Mouse (Mus musculus): ENCODE results near the gene Prr15. TPM values are rescaled to one million over a fixed set of nuclear protein-coding genes. Genes with fewer than 3 reads are reported as not detected.

The Prr15 gene
- polyA plus RNA-seq (2017; shearing (Covaris generic)) = not detected

- no peak for ATAC-seq
Observed at GRCm38 (mm10) chr6:54325246-54325885, at the start of gene Prr15. Prr15 (plus strand) TSS chr6:54325835.

DNA sequence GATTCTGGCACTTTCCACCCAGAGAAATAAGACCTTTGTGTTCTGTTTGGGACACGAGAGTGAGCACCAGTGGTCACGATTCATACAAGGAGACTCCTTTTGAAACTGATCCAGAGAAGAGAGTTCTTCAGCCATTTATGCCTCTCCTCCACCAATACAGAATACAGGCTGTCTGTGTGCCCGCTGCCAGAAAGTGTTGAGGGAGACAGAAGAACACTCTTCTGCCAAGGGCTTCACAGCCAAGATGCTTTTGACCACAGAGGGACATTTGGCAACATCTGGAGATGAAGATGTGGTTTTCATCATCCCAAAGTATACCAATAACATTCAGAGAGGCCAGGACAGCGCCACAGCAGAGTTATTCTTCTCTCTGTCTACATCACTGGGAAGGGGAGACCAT lies 48.4 kb upstream of the Prr15 start:
- ATAC-seq = no peak

DNA sequence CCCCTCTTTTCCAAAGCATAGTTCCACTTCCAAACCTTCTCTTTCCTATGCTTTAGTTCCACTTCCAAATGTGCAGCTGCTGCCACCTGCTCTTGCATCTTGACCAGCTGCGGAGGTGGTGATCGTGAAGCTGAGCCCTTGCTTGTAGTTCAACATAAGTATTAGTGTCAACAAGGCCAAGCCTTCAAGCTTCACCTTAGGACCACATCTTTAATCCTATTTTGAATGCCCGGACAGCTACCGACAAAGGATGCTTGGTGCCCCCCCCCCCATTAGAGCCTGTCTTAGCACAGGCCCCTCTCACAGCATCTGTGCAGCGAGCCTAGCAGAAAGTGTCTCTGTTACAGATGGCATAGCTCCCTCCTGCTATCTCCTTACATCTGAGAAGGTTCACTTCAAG lies 47.8 kb upstream of the Prr15 start:
- ATAC-seq = no peak

DNA sequence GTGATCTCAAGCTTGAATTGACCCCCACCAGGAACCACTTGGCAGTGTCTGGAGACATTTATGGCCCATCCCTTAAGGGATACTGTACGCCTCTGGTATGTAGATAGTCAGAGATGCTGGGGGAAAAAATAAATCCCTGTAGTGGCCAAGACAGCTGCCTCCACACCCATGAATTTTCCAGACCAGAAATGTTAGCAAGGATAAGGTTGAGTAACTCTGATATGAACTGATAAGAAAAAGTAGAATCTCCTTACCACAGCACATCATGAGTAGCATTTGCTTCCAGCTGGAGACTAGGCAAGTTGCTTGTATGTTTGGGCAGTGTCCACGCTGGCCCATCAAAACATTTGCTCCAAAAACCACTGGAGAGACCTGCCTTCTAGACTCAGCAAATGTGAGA lies 47.0 kb upstream of the Prr15 start:
- ATAC-seq = no peak

- no peak for ATAC-seq
Observed at GRCm38 (mm10) chr6:54279391-54279790, 46.2 kb upstream of the Prr15 start.

DNA sequence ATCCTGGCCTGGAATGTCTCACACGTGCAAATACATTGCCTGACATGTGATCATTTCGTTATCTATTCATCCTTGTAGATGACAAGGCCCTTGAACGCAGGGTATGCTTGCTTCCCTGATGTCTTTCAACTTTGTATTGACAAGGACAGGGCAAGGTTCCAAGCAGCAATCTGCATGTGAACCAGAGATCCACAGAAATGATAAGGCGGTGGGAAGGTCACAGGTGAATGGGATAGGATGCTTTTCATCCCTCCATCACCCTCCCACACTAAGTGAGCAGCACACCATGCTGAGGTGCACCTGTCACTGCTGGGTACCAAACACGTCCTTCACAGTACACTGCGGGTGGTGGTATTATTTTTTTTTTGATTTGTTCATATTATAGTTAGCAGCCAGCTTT lies 45.4 kb upstream of the Prr15 start:
- ATAC-seq = no peak

DNA sequence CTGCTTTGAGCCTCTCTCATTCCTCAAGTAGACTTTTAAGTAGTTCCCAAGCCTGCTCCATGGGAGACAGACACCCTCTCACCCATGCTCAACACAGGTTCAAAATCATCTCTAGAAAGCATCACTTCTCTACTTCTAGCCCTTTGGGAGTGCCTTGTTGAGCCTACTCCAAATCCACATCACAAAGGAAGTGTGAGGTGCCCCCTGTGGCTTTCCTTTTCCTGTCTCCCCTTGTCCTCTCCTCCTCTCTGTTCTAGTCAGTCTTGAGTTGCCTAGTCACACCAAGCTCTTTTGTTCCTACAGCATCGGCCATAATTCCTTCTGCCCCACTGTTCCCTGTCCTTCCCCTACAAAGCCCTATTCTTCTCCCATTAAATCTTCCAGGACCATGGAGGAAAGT lies 42.3 kb upstream of the Prr15 start:
- ATAC-seq = no peak

GRCm38 (mm10) chr6:54284167-54284711 lies 41.4 kb upstream of the Prr15 start:
- no peak for ATAC-seq

DNA sequence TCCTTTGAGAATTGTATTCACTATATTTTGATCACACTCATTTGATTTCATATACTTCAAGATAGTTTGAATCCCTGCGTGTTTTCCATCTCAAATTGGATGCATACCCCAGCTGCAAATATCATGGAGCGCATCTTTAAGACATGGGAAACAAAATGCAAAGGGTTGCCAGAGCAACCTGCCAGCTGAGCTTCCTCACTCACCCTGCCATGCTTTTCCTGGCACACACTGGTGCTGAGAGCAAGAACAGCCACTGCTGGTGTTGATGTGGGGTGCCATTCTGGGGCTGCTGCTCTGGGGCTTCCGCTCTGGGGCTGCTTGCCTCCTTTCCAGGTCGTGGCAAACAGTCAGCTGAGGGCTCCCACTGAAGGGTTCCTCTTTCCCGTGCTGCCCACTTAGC lies 38.8 kb upstream of the Prr15 start:
- ATAC-seq = no peak

DNA sequence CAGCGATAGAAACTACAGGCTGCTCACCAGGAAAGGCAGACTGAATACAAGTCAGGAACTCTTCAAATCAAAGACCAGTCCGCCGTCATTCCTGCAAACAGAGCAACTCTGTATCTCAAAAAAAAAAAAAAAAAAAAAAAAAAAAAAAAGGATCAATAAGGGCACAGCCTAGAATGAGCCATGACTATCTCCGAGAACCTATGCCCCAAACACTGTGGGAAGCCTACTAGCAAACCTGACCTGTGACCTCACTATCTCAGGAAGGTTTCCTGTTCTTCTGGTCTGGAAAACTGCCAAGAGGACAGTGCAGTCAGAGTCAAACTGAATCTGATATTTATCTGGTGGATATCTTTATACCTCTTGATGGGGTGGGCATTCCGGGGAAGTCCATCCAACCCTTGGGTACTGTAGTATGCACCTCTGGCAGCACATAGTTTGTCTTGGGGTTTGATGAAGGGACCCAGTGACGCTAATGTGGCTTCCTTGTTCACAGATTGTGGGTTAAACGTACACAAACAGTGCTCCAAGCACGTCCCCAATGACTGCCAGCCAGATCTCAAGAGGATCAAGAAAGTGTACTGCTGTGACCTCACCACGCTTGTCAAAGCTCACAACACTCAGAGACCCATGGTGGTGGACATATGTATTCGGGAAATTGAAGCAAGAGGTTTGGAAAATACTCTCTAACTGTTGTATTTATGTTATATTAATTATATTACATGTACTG lies 35.7 kb upstream of the Prr15 start:
- ATAC-seq = no peak

GRCm38 (mm10) chr6:54297231-54297630 lies 28.4 kb upstream of the Prr15 start:
- ATAC-seq = no peak

DNA sequence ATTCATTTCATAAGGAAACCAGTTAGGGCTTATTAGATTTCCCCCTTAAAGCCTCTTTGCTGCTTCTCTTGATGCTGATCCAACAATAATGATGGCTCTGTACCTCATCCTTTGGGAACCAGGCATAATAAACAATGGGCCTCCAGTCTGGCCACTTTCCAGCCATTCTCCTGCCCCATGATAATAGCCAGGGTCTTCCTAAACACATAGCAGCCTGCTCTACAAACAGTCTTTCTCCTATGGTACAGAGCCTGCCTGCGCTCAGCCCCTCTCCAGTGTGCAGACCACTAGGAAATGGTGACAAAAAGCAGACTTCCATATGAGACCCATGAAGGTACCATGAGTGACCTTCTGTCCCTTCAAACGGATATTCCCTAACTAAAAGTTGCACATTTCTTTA lies 26.2 kb upstream of the Prr15 start:
- ATAC-seq = no peak

DNA sequence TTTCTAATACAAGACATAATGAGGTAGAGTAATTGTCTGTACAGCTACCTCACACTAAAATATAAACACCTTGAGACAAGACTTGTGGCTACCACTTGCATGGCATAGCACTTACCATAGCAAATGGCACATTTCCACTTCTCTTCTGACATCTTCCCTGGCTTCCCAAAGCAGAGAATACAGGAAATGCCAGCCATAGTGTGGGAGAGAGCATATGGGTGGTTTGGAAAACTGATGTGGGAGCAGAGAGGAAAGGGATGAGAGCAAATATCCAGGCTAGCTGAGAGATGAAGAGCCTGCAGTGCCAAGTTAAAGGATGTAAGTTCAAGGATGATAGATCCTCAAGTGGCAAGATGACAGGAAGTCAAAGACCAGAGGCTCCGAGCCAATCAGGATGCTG lies 19.9 kb upstream of the Prr15 start:
- ATAC-seq = no peak

GRCm38 (mm10) chr6:54313071-54313470 lies 12.6 kb upstream of the Prr15 start:
- ATAC-seq = no peak

DNA sequence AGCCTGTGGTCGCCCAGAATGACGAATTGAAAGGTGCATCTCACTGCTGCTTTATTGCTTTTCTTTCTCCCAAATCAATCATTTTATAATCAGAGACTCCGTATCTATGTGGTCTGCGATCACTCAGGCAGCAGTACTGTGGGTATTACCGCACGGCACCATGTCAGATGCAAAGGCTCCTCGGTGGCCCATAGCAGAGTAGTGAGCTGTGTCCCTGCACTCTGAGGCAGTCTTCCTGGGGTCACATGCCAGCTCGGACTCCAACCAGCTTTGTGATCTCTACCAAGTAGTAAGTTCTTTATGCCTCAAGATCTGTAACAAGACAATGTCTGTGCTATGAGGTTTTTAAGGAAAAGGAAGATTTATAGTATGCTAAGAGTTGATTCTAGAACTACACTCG lies 7.0 kb upstream of the Prr15 start:
- ATAC-seq = no peak

DNA sequence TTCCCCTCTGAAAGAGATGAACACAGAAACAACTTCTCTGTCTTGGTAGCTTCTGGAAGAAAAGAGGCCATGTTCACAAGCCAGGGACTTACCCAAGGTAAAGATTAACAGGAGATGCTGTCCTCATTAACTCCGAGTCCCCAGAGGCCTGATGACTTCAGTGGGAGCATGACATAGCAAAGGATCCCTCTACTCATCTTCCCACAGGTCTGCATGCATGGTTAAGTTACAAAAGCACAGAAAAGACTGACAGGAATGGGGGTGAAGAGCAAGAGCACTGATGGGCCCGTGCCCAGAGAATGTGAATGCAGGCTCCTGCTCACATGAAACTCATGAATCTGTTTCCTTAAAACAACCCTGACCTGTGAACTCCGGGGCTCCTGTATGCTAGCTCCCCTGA lies 6.4 kb upstream of the Prr15 start:
- ATAC-seq = no peak

DNA sequence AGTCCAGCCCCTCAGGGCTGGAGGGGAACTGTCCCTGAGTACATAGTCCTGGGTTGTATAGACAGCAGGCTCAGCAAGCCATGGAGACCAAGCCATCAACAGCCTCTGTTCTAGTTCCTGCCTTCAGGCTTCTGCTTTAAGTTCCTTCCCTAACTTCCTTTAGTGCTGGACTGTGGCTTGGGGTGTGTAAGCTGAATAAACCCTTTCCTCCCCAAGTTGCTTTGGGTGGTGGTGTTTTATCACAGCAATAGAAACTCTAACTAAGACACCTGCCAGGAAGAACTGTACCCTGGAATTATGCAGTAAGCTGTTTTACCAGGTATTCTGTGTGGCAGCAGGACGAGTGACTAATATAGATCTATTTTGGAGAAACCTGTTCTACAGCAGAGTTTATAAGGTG lies 5.4 kb upstream of the Prr15 start:
- no peak for ATAC-seq

GRCm38 (mm10) chr6:54326671-54327625 lies 1.3 kb downstream of the Prr15 start:
- no peak for ATAC-seq

DNA sequence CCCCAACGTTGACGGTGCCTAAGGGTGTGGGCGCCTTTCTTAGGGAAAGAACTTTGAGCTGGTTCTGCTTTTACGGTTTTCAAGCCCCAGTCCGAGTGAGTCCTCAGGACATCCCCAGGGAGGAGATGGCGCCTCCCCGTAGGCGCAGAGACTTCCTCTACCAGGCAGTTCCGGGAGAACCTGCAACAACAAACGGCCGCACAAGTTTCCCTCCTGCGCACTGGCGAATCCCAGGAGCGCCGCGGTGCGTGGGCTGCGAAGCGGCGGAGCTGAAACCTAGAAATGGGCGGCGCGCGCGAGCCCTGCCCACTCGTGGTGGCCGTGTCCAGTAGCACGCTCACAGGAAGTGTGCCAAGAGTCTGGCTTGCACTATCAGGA lies 2.0 kb downstream of the Prr15 start:
- no peak for ATAC-seq

- no peak for ATAC-seq
Observed at GRCm38 (mm10) chr6:54328783-54329182, 3.1 kb downstream of the Prr15 start.

GRCm38 (mm10) chr6:54329598-54329997 lies 4.0 kb downstream of the Prr15 start:
- ATAC-seq = no peak

DNA sequence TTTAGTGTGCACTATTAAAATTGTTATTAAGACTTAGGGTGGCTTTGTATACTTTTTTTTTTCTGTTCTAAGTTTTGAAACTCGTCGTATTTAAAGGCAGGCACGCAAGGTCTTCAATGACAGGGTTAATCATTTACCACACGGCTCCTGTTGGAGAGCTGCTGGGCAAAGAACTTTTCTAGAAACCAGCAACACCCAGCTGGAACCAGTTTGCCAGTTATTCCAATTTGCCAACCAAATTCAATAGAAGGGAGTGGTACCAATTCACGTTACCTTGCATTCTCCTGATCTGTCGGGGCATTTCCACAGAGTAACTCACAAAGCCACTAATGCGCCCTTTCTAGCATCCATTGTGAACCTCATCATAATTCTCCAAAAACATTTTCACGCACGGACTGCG lies 4.5 kb downstream of the Prr15 start:
- ATAC-seq = no peak

DNA sequence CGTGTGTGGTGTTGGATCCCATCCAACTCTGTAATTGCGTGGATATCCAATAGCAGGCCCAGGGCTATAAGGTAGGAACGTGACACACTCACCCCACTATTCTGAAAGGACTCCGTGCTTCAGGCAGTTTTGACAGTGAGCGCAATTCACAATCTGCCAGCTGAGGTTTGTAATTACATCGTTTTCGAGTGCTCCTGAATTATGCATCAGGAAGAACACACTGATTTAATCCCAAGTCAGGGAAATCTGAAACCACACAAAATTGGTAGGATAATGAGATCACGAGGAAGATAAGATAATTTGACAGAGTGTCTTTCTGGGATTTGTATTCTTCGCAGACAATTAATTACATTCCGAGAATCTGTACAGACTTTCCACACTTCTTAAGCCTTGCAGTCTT lies 6.1 kb downstream of the Prr15 start:
- ATAC-seq = no peak

Data from activated CD4-positive, CD25-positive, alpha-beta regulatory T cell, adult 4 months (primary cell).